ENCODE assay signal across 8 mouse cellular contexts in the genomic region with DNA sequence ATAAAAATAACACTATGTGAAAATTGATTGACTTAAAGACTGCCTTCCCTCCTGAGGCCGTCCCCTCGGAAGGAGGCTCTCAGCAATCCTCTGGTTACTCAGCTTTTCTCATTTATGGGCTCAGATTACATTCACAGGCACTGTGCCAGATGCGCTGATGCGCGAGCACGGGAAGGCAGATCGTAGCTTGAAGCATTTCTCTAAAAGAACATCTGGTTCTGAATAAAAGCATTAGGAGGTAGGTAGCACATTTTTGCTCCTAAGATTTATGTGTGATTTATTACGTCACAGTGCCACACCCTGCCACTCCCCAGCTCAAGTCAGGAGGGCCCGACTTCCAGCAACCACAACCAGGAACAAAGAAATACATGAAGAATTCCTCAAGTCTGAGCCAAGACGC. TPM values are rescaled to one million over a fixed set of nuclear protein-coding genes. Genes with fewer than 3 reads are reported as not detected.
DNase-seq lines count a peak whose midpoint lies in the region; ATAC-seq and TF ChIP-seq lines count a peak whose summit lies in the region.

No protein-coding gene starts in this region.

- peak overlapping the region; percentile 50 for H3K4me2 ChIP-seq in heart, embryonic 13.5 days
- H3K4me2 ChIP-seq in kidney, embryonic 16.5 days (replicated peaks; ENCODE audit: low read depth, low read length), result peak overlapping the region; percentile 33; the same call in 1 of the 2 replicates
- H3K4me2 ChIP-seq in stomach, embryonic 15.5 days, result peak overlapping the region; percentile 27; the same call in 1 of the 2 replicates

- no peaks in the 10 kb centered on the region for H3K36me3 ChIP-seq in heart, embryonic 13.5 days
- 0 out of 2 replicates have a peak, but pooled peaks cover 3% of the 10 kb centered on the region for H3K36me3 ChIP-seq in kidney, embryonic 16.5 days (ENCODE audit: insufficient read depth, low read length)
- H3K36me3 ChIP-seq in stomach, embryonic 15.5 days, result 0 out of 2 replicates have a peak, but pooled peaks cover 3% of the 10 kb centered on the region

- no peaks in the 10 kb centered on the region for H3K27me3 ChIP-seq in heart, embryonic 13.5 days (replicated peaks)
- no peaks in the 10 kb centered on the region for H3K27me3 ChIP-seq in kidney, embryonic 16.5 days (ENCODE audit: insufficient read depth, low read length)
- no peaks in the 10 kb centered on the region for H3K27me3 ChIP-seq in stomach, embryonic 15.5 days (replicated peaks)

- H3K9ac ChIP-seq in heart, embryonic 13.5 days, result no peak overlapping the region
- no peak overlapping the region for H3K9ac ChIP-seq in kidney, embryonic 16.5 days (replicated peaks; ENCODE audit: low read length)
- no peak overlapping the region for H3K9ac ChIP-seq in stomach, embryonic 15.5 days

- no peak overlapping the region for H3K4me3 ChIP-seq in heart, embryonic 13.5 days
- no peak overlapping the region for H3K4me3 ChIP-seq in kidney, embryonic 16.5 days (ENCODE audit: low read length)
- H3K4me3 ChIP-seq in stomach, embryonic 15.5 days (replicated peaks), result no peak overlapping the region

- no peaks in the 10 kb centered on the region for H3K9me3 ChIP-seq in heart, embryonic 13.5 days
- no peaks in the 10 kb centered on the region for H3K9me3 ChIP-seq in kidney, embryonic 16.5 days (ENCODE audit: low read length)
- no peaks in the 10 kb centered on the region for H3K9me3 ChIP-seq in stomach, embryonic 15.5 days

- DNase-seq in frontal cortex, postnatal 36 days (ENCODE audit: low spot score in 2 of 2), result peak; percentile 50 to 52
- DNase-seq in frontal cortex, postnatal 14 days (ENCODE audit: low spot score in 2 of 2), result no peak
- DNase-seq in brain, embryonic 14.5 days (ENCODE audit: low read depth), result peak; percentile 86
- peak; percentile 18 for DNase-seq in lung, postnatal 25 days (ENCODE audit: low spot score)
- DNase-seq in yolk sac, embryonic 10.5 days (ENCODE audit: low spot score), result no peak

- ATAC-seq in heart, embryonic 13.5 days (ENCODE audit: extremely low read depth, insufficient number of reproducible peaks, low FRiP score, low TSS enrichment), result no peak
- peak; percentile 79 for ATAC-seq in kidney, embryonic 16.5 days (ENCODE audit: low FRiP score, low TSS enrichment)
- peak; percentile 39; the same call in 1 of the 2 replicates for ATAC-seq in stomach, embryonic 15.5 days (ENCODE audit: insufficient read depth, low FRiP score, low read depth)

- H3K4me1 ChIP-seq in heart, embryonic 13.5 days, result no peaks in the 10 kb centered on the region
- peaks cover 5% of the 10 kb centered on the region; the same call in 1 of the 2 replicates for H3K4me1 ChIP-seq in kidney, embryonic 16.5 days (ENCODE audit: insufficient read depth, low read length)
- H3K4me1 ChIP-seq in stomach, embryonic 15.5 days, result no peaks in the 10 kb centered on the region

- TF ChIP-seq POLR2A in brain, embryonic 14.5 days (IDR thresholded peaks at IDR 0.05; ENCODE audit: borderline replicate concordance, extremely low read depth, insufficient read depth, insufficient read length, poor library complexity, severe bottlenecking), result no peak

- H3K27ac ChIP-seq in heart, embryonic 13.5 days (replicated peaks), result no peak overlapping the region
- H3K27ac ChIP-seq in kidney, embryonic 16.5 days (ENCODE audit: low read length), result no peak overlapping the region
- no peak overlapping the region for H3K27ac ChIP-seq in stomach, embryonic 15.5 days

- 56% methylated on average over 10 of the region's 10 CpGs for WGBS in heart, embryonic 13.5 days
- 14% methylated on average over 10 of the region's 10 CpGs for WGBS in kidney, embryonic 16.5 days
- WGBS in stomach, embryonic 15.5 days, result 39% methylated on average over 10 of the region's 10 CpGs

- TF ChIP-seq CTCF in brain, embryonic 14.5 days (IDR thresholded peaks at IDR 0.05; ENCODE audit: borderline replicate concordance, extremely low read depth, insufficient read depth, insufficient read length), result no peak

RNA-seq across cellular contexts. Expression of a gene that starts 55.5 kb away (rescaled TPM):
- 1.2 and 1.4 TPM in 2 replicates for polyA plus RNA-seq in brain, embryonic 14.5 days (2012; rRNA removed)
- 0.43 and 0.70 TPM in 2 replicates for polyA plus RNA-seq in heart, embryonic 13.5 days (2015; fragmentation: Nextera tagmentation; extraction: Ambion mirVana)
- polyA plus RNA-seq in kidney, embryonic 16.5 days (2015; fragmentation: Nextera tagmentation; extraction: Ambion mirVana), result 11.4 and 13.6 TPM in 2 replicates
- polyA plus RNA-seq in stomach, embryonic 15.5 days (2015; fragmentation: Nextera tagmentation; extraction: Ambion mirVana), result 9.4 and 10.4 TPM in 2 replicates

Comparison
In these comparisons a context has a peak if more than half of its experiments do, and no peak if none do; other contexts are left out.
1. DNase-seq: peak in frontal cortex, postnatal 36 days (2 of 2), brain, embryonic 14.5 days (single experiment) and lung, postnatal 25 days (single experiment); none in frontal cortex, postnatal 14 days (0 of 2) and yolk sac, embryonic 10.5 days (single experiment).
2. Peak in every context shown above with its lines, with median percentiles within 50 percentile points of each other: H3K4me2 ChIP-seq.